Mouse (Mus musculus): ENCODE results near the gene Slc22a17.
"Not testable (repeated sequence)": the region's sequence is repeated elsewhere in the genome, so short reads cannot be mapped to it uniquely, and the experiment has no call there.

Gene Slc22a17

DNA sequence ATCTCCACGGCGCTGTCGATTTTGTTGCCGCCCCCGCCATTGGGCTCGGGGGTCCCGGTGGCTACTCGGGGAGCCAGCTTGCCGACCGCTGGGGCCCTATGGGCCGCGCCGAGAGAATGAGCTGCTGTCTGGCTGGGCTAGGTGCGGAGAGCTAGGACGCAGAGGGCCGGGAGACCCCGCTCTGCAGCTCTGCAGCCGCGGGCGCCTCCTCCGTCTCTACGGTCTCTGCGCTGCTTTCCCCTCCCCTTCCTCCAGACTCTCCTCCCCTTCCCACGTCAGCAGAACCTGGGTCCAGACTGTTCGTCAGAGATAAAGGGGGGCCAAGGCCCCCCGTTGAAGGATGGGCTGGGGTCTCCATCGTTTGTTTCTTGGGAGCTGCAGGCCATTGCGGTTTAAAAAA, at the start of gene Slc22a17:
Gene Slc22a17, minus strand, starts transcription at position 247 of the 400 bp plus-strand sequence.
- DNase-seq (ENCODE audit: low spot score in 2 of 2), result peak; percentile 79 to 82

DNA sequence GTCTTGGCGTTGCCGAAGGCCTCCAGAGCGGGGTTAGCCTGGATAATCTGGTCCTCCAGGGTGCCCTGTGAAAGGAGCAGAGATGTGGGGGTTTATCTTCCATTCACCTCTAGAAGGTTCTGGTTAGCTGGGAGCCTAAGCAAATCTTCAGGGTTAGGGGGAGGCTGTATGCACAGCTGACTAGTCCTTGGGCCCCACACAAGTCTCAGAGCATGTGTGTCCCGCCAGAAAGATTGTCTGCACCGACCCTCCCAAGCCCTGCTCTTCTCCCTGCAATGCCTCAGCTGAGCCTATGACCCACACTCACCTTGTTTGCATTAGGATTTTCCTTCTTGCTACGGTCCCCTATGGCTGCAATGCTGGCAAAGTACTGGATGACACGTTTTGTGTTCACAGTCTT, 49.8 kb upstream of the Slc22a17 start:
- DNase-seq (ENCODE audit: low spot score in 2 of 2), result no peak

DNA sequence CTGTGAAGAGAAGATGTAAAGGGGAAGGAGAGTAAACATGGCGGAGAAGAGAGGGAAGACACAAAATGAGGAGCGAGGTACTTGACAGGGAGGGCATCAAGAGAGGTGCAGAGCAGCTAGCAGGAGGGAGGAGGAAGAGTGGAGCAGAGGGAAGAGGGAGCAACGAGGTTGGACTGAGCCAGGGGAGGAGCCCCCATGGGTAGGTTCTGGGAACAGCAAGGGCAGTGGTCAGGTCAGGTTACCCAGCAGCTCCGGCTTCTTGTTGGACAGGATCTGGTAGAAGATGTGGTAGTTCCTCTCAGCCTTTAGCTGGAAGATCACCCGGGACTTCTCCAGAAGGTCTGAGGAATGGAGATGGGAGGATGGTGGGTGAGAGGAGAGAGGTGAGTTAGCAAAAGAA, 48.6 kb upstream of the Slc22a17 start:
- DNase-seq (ENCODE audit: low spot score in 2 of 2), result no peak

DNA sequence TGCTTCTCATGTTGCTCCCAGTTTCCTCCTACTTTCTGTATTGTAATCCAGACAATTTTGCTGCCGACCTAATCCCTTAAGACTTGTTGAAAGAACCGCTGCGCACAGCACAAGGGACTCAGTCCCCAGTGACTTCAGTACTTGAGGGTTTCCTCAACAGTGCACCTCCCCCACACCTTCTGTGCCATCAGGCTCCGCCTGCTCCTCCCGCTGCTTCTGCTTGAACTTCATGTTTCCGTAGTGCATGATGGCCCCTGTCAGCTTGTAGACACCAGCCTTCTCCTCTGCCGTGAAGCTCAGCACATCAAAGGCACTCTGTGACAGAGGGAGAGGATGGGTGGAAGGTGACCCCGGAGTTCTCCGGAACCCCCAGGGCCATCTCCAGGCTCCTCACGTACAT, 47.8 kb upstream of the Slc22a17 start:
- no peak for DNase-seq (ENCODE audit: low spot score in 2 of 2)

DNA sequence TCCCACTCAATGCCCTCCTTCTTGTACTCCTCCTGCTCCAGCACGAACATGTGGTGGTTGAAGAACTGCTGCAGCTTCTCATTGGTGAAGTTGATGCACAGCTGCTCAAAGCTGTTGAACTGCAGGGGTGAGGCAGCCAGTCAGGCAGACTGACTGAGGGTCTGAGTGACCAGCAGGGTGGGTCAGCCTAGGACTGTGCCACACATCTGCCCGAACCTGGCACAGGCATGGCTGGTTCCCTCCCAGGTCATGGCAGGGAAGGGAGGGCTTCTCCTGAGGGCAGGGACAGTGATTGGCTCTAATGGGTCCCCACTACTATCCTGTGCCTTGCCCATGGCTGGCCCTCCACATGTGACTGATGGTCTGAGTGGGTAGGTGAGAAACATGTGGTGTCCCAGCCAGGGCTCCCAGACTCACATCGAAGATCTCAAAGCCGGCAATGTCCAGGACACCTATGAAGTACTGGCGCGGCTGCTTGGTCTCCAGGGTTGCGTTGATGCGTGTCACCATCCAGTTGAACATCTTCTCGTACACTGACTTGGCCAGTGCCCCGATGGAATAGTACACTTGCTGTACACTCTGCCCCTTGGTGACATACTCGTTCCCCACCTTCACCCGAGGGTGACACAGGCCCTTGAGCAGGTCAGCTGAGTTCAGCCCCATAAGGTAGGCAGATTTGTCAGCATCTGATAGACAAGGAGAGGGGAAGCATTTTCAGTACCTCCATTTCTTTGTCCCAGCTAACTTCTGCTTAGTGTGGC, 47.1 kb upstream of the Slc22a17 start:
- not testable (repeated sequence) for DNase-seq (ENCODE audit: low spot score in 2 of 2)

DNA sequence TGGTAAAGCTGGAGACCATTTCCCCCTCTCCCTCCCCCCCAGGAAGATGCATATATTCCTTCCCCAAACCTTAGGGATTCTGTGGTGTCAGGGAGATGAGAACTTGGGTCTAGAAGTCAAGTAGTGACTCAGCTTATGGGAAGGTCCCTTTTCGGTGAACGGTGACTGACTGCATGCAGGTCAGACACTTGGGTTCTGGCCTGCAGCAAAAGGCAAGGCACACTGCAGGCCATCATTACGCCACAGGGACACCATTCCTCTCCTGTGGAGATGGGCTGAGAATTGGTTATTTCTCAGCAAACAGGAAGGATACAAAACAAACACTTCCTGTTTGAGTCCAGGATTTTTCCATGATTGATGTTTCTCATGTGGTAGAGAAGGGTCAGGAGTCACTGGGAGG, 46.3 kb upstream of the Slc22a17 start:
- no peak for DNase-seq (ENCODE audit: low spot score in 2 of 2)

DNA sequence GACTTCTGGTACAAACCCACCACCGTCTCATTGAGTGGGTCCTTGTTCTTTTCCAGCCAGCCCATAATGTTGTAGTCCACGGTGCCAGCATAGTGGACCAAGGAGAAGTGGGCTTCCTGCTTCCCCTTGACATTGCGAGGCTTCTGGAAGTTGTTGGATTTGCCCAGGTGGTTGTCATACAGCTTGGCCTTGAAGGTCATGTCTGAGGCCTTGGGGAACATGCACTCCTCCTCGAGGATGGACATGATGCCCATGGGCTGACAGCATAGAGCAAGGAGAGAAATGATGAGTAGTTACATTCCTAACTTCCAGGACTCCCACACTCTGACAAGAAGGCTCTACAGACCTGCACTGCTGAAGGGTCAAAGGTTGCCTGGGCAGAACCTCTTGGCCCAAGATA, 45.6 kb upstream of the Slc22a17 start:
- DNase-seq (ENCODE audit: low spot score in 2 of 2), result no peak

DNA sequence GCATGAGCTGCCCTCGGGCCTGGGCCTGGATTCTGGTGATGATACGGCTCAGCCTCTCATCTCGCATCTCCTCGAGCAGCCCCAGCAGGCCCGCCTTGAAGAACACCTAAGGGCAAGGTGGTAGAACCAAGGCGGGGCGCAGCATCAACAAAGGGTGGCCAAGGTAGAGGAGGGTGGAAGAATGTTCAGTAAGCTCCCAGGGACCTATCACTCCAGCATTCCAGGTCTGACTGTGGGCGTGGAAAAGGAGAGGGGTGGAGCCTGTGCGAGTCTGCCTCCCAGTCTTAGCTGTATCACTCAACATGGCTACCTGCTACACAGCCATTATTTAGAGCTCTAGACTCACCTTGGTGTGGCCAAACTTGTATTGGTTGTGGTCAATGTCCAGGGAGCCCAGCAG, 43.6 kb upstream of the Slc22a17 start:
- no peak for DNase-seq (ENCODE audit: low spot score in 2 of 2)

DNA sequence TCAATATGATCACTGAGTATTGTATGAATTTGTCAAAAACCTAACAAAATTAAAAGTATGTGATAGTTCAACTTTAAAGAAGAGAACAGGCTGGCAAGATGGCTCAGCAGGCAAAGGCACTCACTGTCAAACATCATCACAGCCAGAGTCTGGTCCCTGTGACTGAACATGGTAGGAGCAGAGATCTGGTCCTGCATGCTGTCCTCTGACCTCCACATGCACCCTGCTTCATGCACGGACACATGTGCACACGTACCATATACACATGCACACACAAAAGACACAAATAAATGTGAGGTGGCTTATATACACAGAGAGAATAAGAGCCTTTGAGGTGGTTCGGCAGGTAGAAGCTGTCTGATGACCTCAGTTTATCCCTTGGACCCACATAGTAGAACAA, 42.5 kb upstream of the Slc22a17 start:
- DNase-seq (ENCODE audit: low spot score in 2 of 2), result no peak

DNA sequence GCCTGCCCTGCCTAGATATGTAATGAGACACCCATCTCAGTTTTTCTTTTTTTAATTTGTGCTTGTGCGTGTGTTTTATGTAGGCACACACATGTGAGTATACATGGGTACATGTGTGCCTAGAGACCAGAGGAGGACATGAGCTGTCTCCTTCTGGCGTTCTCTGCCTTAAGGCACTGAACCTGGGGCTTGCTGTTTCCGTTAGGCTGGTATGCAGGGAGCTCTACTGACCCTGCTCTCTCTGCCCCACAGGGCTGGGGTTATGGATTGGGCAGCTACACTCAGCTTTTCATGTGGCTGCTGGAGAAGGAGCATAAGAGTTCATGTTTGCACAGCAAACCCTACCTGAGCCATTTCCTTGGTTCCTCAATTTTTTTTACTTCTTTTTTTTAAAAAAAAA, 41.5 kb upstream of the Slc22a17 start:
- no peak for DNase-seq (ENCODE audit: low spot score in 2 of 2)

DNA sequence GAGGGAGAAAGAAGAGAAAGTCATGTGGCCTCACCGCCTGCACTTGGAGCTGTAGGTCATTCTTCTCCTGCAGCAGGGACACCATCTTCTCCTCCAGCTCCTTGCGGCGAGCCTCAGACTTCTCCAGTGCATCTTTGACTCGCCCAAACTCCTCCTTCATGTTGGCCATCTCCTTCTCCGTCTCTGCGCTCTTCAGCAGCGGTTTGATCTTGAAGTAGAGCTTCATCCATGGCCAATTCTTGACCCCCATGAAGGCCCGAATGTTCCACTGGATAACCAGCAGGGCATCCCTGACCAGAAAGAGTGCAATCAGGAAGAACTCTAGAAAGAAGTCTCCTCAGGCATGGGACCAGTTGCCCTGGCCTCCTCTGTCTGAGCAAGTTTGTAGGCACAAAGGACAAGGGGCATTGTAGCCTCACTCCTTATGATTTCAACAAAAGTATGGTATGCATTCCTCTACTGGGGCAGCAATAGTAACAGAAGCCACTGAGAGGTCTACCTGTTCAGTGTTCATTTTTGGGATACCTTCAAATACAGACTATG, 40.8 kb upstream of the Slc22a17 start:
- DNase-seq (ENCODE audit: low spot score in 2 of 2), result no peak

DNA sequence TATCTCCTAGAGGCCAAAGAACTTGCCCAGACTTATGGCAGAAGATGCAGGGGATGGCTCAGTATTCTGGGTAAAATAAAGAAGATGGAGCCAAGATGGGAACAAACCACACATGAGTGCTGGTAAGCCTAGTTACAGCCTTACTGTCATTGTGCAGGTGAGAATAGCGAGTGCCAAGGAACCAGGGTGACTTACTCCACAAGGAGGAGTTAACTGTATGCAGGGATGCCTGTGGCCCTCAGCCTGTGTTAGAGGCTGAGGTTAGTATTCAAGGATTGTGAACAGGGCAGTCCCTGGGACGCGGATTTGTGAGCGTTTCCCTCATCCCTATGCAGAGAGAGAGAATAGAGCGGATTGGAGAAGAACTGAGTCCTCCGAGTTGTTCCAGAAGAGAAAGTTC, 38.7 kb upstream of the Slc22a17 start:
- no peak for DNase-seq (ENCODE audit: low spot score in 2 of 2)

DNA sequence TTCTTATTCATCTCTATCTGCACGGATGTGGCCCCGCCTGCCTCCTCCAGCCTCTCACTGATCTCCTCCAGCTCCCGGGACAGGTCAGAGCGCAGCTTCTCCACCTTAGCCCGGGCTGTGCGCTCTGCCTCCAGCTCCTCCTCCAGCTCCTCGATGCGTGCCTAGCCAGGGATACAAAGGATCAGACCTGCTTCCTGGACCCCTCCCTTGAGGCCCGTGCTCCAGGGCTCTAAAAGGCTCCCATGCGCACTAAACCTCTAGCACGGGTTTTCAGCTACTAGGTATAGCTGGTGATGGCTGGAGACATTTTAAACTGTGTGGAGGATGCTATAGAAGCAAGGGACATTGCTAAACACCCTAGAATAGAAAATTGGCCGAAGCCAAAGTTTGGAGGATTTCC, 37.6 kb upstream of the Slc22a17 start:
- no peak for DNase-seq (ENCODE audit: low spot score in 2 of 2)

DNA sequence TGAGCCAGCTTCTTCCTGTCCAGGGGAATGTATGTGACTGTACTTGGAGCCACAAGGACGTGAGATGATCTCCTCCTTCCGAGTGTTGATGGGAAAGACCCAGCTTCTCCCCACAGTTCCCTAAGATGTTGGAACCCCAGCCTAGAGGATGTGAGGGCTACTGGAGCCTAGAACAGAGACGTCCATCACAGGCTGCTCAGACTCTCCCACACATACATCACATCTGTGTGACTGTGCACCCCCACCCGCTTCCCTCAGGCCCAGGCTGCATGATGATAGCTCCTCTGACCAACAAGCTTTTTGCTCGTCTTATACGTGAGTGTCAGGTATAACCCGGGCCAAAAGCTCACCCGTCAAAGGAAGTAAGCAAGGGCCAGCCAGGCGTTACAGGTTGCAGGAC, 35.8 kb upstream of the Slc22a17 start:
- DNase-seq (ENCODE audit: low spot score in 2 of 2), result no peak

DNA sequence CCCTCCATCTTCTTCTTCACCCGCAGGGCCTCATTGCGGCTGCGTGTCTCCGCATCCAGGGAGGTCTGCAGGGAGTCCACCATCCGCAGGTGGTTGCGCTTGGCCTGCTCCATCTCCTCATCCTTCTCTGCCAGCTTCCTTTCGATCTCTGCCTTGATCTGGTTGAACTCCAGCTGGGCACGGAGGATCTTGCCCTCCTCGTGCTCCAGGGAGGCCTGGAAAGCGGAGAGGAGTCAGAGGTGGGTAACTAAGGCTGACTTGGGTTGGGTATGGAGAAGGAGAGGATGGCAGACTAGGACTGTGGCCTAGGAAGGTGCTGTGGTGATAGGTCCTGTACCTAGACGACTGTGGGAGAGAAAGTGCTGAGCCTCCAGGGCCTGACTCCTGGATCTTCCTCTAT, 34.1 kb upstream of the Slc22a17 start:
- DNase-seq (ENCODE audit: low spot score in 2 of 2), result not testable (repeated sequence)

DNA sequence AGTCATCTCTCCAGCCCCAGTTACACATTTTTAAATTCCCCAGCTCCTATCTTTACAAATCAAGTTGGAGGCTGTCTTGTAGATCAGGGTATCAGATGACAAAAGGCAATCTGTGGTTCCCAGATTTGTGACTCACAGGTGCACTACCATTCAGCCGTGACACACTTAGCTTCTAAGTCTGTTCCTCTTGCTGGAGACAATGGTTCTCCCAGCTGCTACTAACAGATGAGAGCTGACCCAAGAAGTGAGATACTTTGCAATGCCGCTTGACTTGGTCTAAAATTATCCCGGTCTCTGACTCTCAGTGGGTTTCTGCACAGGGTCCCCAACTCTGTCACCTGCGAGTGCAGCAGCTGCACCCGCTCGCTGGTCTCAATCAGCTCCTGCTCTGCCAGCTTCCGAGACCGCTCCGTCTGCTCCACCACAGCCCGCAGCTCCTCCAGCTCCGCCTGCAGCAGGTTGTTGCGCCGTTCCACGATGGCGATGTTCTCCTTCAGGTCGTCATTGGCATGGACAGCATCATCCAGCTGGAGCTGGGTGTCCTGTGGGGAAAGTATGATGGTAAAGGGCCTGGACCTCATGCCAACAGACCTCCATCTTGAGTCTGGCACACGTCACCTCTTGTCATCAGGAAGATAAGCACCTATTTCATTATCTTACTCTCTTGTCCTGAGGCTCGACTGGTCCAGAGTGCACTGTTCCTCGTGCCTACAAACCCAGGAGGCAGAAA, 33.2 kb upstream of the Slc22a17 start:
- DNase-seq (ENCODE audit: low spot score in 2 of 2), result no peak

DNA sequence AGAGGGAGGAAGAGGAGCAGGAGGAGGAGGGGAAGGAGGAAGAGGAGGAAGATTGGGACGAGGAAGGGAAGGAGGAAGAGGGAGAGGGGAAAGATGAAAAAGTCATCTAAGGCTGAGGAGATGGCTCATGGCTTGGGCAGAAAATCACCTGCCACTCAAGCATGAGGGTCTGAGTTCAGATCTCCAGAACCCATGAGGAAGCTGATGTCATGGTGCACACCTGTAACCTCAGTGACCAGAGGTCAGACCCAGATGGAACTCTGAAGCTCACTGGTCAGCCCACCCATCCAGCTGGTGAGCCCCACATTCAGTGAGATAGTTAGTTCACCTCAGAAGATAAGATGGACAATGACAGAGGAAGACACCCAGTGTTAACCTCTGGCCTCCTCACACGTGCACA, 32.0 kb upstream of the Slc22a17 start:
- no peak for DNase-seq (ENCODE audit: low spot score in 2 of 2)

DNA sequence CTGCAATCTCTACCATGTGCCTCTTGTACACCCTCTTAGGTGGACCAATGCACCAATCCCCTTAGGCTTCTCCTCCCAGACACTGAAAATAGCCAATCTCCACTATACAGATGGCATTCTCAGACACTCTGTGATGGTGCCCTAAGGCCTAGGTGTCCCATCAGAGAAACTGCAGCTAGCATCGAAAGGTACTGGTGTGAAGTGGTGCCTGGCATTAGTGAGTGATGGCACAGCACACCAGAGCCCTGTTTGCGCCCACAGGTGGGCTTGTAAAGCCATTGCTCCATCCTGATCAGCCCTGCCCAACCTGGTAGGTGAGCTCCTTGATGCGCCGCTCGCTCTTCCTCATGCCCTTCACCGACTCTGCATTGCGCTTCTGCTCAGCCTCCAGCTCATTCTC, 31.0 kb upstream of the Slc22a17 start:
- DNase-seq (ENCODE audit: low spot score in 2 of 2), result no peak

DNA sequence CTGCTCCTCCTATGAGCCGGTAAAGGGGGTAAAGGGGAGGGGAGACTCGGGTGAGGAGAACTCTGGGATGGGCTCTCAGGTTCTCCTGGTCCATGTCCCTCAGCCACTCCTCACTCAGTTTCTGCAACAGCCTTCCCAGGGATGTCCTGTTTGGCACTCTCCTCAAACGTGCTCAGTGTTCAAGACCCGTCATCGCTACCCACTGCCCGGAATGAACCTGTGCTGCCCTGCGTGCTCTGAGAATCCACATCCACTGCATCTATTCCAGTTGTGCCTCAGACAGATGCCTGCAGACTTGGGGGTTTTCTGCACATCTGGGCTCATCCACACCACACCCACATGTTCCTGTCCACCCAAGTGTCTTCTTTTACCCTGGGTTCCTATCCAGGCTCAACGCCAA, 29.5 kb upstream of the Slc22a17 start:
- no peak for DNase-seq (ENCODE audit: low spot score in 2 of 2)

DNA sequence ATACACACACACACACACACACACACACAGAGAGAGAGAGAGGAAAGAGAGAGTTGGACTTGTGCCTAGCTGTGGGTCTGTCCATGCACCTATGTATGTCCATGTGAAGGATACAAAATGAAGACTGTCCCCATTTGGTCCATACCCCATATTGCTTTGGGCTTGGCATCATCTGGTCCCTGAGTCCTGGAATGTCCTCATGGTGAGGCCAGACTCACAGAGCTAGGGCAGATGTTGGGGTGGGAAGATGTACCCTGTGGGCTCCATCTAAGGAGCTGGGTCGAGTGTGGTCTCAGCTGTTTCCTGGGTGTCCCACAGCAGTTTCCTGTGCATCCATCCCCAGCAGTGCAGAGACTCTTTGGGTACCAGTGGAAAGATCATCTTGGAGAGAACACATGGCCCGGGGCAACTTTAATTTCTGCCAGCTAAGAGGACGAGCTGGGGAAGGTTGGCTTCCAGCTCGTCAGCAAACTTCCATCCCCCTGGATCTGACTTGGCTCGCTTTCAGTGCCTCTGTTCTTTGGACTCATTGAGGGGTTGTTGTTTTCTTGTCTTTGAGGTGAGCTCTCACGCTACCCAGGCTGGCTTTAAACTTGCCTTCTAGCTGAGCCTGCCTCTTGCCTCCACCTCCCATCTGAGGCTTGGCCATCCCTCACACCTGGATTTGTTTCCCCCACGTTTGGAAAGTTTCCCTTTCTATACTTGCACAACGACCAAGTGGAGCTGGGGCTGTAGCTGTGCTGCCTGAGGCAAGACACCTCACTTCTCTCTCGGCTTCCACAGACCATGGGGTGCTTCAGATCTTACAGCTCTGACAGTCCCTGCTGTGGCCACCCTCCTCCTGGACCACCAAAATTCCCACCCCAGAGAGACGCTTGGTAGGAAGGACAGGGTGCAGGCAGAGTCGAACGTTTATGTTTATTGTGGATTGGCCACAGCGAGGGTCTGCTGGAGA, 28.4 kb upstream of the Slc22a17 start:
- DNase-seq (ENCODE audit: low spot score in 2 of 2), result no peak

DNA sequence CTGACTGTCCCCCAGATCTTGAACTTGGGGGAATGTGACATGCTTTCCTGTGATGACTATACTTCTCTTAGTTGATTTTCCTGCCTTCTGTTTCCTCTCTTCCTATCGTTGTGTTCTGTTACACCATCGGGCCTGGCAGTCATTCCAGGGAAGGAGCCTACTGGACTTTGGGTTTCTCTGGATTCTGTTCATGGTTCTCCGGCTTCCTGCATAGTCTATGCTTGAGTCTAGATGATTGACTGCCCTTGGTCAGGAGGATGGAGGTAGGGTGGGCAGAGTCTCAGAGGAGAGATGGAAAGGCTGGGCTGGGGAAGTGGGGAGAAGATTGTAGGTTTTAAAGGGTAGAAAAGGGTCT, 27.2 kb upstream of the Slc22a17 start:
- no peak for DNase-seq (ENCODE audit: low spot score in 2 of 2)
